13 mouse cellular contexts compared by ENCODE assay signal in genomic region chr19:45795406-45795944, GRCm38 (mm10). TPM values are rescaled to one million over a fixed set of nuclear protein-coding genes. Genes with fewer than 3 reads are reported as not detected.
DNase-seq lines count a peak whose midpoint lies in the region; ATAC-seq and TF ChIP-seq lines count a peak whose summit lies in the region.
"Had no signal": no experiment of that assay in that cellular context is flagged by ENCODE, and none has a peak within 500 bp of the region (broad histone marks: within the 10 kb centered on the region; RNA-seq: fewer than 3 reads in every experiment).

No protein-coding gene starts in this region.

- peak overlapping the region; percentile 50 for H3K4me3 ChIP-seq in heart, embryonic 10.5 days
- H3K4me3 ChIP-seq in thymus, adult 2 months (ENCODE audit: control insufficient read depth, insufficient read depth, low read length): peak overlapping the region; percentile 22; the same call in 1 of the 2 replicates
- H3K4me3 ChIP-seq in liver, embryonic 14.5 days (ENCODE audit: insufficient read depth in 1 of 2, low read depth in 2 of 2, low read length in 2 of 2): no peak overlapping the region

- H3K9me3 ChIP-seq in heart, embryonic 10.5 days: no peaks in the 10 kb centered on the region
- no peaks in the 10 kb centered on the region for H3K9me3 ChIP-seq in liver, embryonic 14.5 days (ENCODE audit: control insufficient read depth, low read length)

- peak overlapping the region; percentile 42 for H3K4me2 ChIP-seq in liver, embryonic 14.5 days (ENCODE audit: low read depth)

- H3K27me3 ChIP-seq in heart, embryonic 10.5 days (ENCODE audit: insufficient read depth, poor library complexity, severe bottlenecking): peaks cover 11% of the 10 kb centered on the region; the same call in 1 of the 2 replicates
- no peaks in the 10 kb centered on the region for H3K27me3 ChIP-seq in thymus, adult 2 months (ENCODE audit: control insufficient read depth, insufficient read depth, low read length)
- H3K27me3 ChIP-seq in liver, embryonic 14.5 days (ENCODE audit: control insufficient read depth, insufficient read depth, low read length): no peaks in the 10 kb centered on the region

- 25% methylated on average over 15 of the region's 15 CpGs for WGBS in heart, embryonic 10.5 days
- WGBS in thymus, adult 2 months: 60% methylated on average over 15 of the region's 15 CpGs
- WGBS in liver, embryonic 14.5 days (ENCODE audit: insufficient replicate concordance): 33% methylated on average over 15 of the region's 15 CpGs

- no peak for TF ChIP-seq CTCF in thymus, adult 2 months (IDR thresholded peaks at IDR 0.05; ENCODE audit: borderline replicate concordance, control insufficient read depth, extremely low read depth, insufficient read depth, low read length, poor library complexity)
- no peak for TF ChIP-seq CTCF in liver, embryonic 14.5 days (IDR thresholded peaks at IDR 0.05; ENCODE audit: low read depth)

- ATAC-seq in liver, embryonic 14.5 days (ENCODE audit: insufficient read depth): no peak
- no peak for ATAC-seq in megakaryocyte progenitor cell, adult 5-6 weeks (replicated peaks; ENCODE audit: poor library complexity)

- no peak overlapping the region for H3K9ac ChIP-seq in liver, embryonic 14.5 days (replicated peaks)

- H3K27ac ChIP-seq in heart, embryonic 10.5 days: no peak overlapping the region
- H3K27ac ChIP-seq in thymus, adult 2 months (ENCODE audit: control insufficient read depth, insufficient read depth, low read length): peak overlapping the region; percentile 61; the same call in 1 of the 2 replicates
- no peak overlapping the region for H3K27ac ChIP-seq in liver, embryonic 14.5 days

- peak; percentile 74 for DNase-seq in heart, embryonic 10.5 days (ENCODE audit: low spot score)
- DNase-seq in heart, postnatal 36 days: no peak
- DNase-seq in thymus, adult 2 months: no peak
- no peak for DNase-seq in thymus, postnatal 10 days (ENCODE audit: low spot score in 2 of 2)
- no peak for DNase-seq in liver, embryonic 14.5 days (ENCODE audit: low read depth in 3 of 3, low spot score in 3 of 3)
- no peak for DNase-seq in right cerebral cortex, adult 18-20 months
- no peak for DNase-seq in frontal cortex, postnatal 14 days (ENCODE audit: low spot score in 2 of 2)
- DNase-seq: kidney, postnatal 14 days had no signal

- TF ChIP-seq EP300 in liver, embryonic 14.5 days (IDR thresholded peaks at IDR 0.05; ENCODE audit: low read depth): no peak

- peaks cover 18% of the 10 kb centered on the region for H3K4me1 ChIP-seq in heart, embryonic 10.5 days
- H3K4me1 ChIP-seq in thymus, adult 2 months (replicated peaks; ENCODE audit: control insufficient read depth, insufficient read depth, low read length): peaks cover 26% of the 10 kb centered on the region
- peaks cover 12 to 14% of the 10 kb centered on the region in 2 experiments for H3K4me1 ChIP-seq in liver, embryonic 14.5 days (replicated peaks; ENCODE audit: control insufficient read depth in 2 of 2, insufficient read depth in 2 of 2, low read length in 1 of 2)

- no peak for TF ChIP-seq POLR2A in thymus, adult 2 months (IDR thresholded peaks at IDR 0.05; ENCODE audit: control insufficient read depth, extremely low read depth, insufficient read depth, low read length, poor library complexity)

- H3K36me3 ChIP-seq in heart, embryonic 10.5 days: no peaks in the 10 kb centered on the region
- no peaks in the 10 kb centered on the region for H3K36me3 ChIP-seq in thymus, adult 2 months (ENCODE audit: control insufficient read depth, insufficient read depth, low read length)
- H3K36me3 ChIP-seq in liver, embryonic 14.5 days (replicated peaks; ENCODE audit: control insufficient read depth, insufficient read depth, low read depth): no peaks in the 10 kb centered on the region

- intact Hi-C loops in heart, postnatal 36 days (cut with DNase I): no loop called here

RNA-seq across cellular contexts. Expression of gene Mgea5, which starts 11.8 kb away (rescaled TPM):
- polyA plus RNA-seq in heart, embryonic 10.5 days (2016; fragmentation: Nextera tagmentation; extraction: Ambion mirVana): 39.6 and 52.5 TPM in 2 replicates
- total RNA-seq in heart, postnatal 36 days (2021): 10 to 100 TPM; 74.5 to 76.1 TPM
- polyA plus RNA-seq in thymus, adult 2 months (2012; rRNA removed): 71.2 and 74.2 TPM in 2 replicates
- 17.1 and 25.2 TPM in 2 replicates for polyA plus RNA-seq in liver, embryonic 14.5 days (2012; rRNA removed)
- 15.0 and 16.7 TPM in 2 replicates for polyA plus RNA-seq in liver, embryonic 14.5 days (2014; fragmentation: Nextera tagmentation; extraction: Ambion mirVana)
- total RNA-seq in megakaryocyte progenitor cell, adult 5-6 weeks (2015): 65.4 and 66.0 TPM in 2 replicates
- total RNA-seq in megakaryocyte progenitor cell, adult 5-6 weeks (2017): 109 and 124 TPM in 2 replicates

RNA-seq across cellular contexts. Expression of gene Kcnip2, which starts 20.4 kb away (rescaled TPM):
- polyA plus RNA-seq in heart, embryonic 10.5 days (2016; fragmentation: Nextera tagmentation; extraction: Ambion mirVana): 0.35 and 0.53 TPM in 2 replicates
- total RNA-seq in heart, postnatal 36 days (2021): 100 to 1,000 TPM; 204 to 236 TPM
- 4.6 and 13.5 TPM in 2 replicates for polyA plus RNA-seq in thymus, adult 2 months (2012; rRNA removed)
- polyA plus RNA-seq in liver, embryonic 14.5 days (2012; rRNA removed): 1.7 TPM in 2 replicates
- 1.5 and 1.7 TPM in 2 replicates for polyA plus RNA-seq in liver, embryonic 14.5 days (2014; fragmentation: Nextera tagmentation; extraction: Ambion mirVana)
- 1.5 TPM in 1 of 2 replicates, not detected in the other for total RNA-seq in megakaryocyte progenitor cell, adult 5-6 weeks (2015)
- total RNA-seq in megakaryocyte progenitor cell, adult 5-6 weeks (2017): 0.07 TPM in 1 of 2 replicates, not detected in the other
- total RNA-seq: monocyte, adult 5-6 weeks had no signal
- polyA plus RNA-seq: C2C12 had no signal

RNA-seq across cellular contexts. Expression of gene Npm3, which starts 46.1 kb away (rescaled TPM):
- polyA plus RNA-seq in heart, embryonic 10.5 days (2016; fragmentation: Nextera tagmentation; extraction: Ambion mirVana): 12.3 and 13.6 TPM in 2 replicates
- total RNA-seq in heart, postnatal 36 days (2021): 10 to 100 TPM; 15.0 to 15.9 TPM
- 146 and 167 TPM in 2 replicates for polyA plus RNA-seq in thymus, adult 2 months (2012; rRNA removed)
- polyA plus RNA-seq in liver, embryonic 14.5 days (2012; rRNA removed): 59.0 and 59.7 TPM in 2 replicates
- polyA plus RNA-seq in liver, embryonic 14.5 days (2014; fragmentation: Nextera tagmentation; extraction: Ambion mirVana): 10.6 and 11.4 TPM in 2 replicates
- total RNA-seq in megakaryocyte progenitor cell, adult 5-6 weeks (2015): 105 and 126 TPM in 2 replicates
- total RNA-seq in megakaryocyte progenitor cell, adult 5-6 weeks (2017): 115 and 121 TPM in 2 replicates

RNA-seq across cellular contexts. Expression of gene Fgf8, which starts 52.8 kb away (rescaled TPM):
- 1.9 and 8.8 TPM in 2 replicates for polyA plus RNA-seq in heart, embryonic 10.5 days (2016; fragmentation: Nextera tagmentation; extraction: Ambion mirVana)
- not detected for total RNA-seq in heart, postnatal 36 days (2021)
- 0.26 and 0.33 TPM in 2 replicates for polyA plus RNA-seq in thymus, adult 2 months (2012; rRNA removed)
- 0.08 TPM in 1 of 2 replicates, not detected in the other for polyA plus RNA-seq in liver, embryonic 14.5 days (2012; rRNA removed)
- not detected in 2 replicates for polyA plus RNA-seq in liver, embryonic 14.5 days (2014; fragmentation: Nextera tagmentation; extraction: Ambion mirVana)
- total RNA-seq in megakaryocyte progenitor cell, adult 5-6 weeks (2015): not detected in 2 replicates
- total RNA-seq in megakaryocyte progenitor cell, adult 5-6 weeks (2017): not detected in 2 replicates
- total RNA-seq: adrenal gland, adult 18-20 months; monocyte, adult 5-6 weeks had no signal
- polyA plus RNA-seq: C2C12; cortical plate, adult 2 months had no signal

Comparison
In these comparisons a context has a peak if more than half of its experiments do, and no peak if none do; other contexts are left out.
1. H3K4me3 ChIP-seq: peak in heart, embryonic 10.5 days (single experiment) and thymus, adult 2 months (single experiment); none in liver, embryonic 14.5 days (0 of 2).